Mouse (Mus musculus): ENCODE measurements around the gene Rimklb.
A peak's percentile ranks its signal among the peaks of the same experiment; 100 is the strongest.
"Not testable (repeated sequence)": the region's sequence is repeated elsewhere in the genome, so short reads cannot be mapped to it uniquely, and the experiment has no call there.

Rimklb gene

DNA sequence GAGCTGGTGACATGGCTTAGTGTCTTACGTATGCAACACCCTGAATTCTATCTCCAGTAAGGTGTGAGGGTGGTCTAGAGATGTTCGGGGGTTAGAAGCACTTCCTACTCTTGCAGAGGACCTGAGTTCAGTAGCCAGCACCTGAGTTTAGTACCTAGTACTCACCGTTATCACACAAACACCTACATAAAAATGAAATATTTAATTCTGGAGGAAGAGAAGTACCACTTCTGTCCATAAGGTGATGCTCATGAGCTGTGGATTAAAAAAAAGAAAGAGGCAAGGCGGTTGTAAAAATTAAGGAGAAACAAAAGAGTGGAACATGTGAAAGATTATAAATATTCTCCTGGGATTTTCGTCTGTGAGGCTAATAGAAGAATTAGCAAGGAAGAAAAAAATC lies 2.1 kb downstream of the Rimklb start:
- no peak for DNase-seq (ENCODE audit: low spot score)

DNA sequence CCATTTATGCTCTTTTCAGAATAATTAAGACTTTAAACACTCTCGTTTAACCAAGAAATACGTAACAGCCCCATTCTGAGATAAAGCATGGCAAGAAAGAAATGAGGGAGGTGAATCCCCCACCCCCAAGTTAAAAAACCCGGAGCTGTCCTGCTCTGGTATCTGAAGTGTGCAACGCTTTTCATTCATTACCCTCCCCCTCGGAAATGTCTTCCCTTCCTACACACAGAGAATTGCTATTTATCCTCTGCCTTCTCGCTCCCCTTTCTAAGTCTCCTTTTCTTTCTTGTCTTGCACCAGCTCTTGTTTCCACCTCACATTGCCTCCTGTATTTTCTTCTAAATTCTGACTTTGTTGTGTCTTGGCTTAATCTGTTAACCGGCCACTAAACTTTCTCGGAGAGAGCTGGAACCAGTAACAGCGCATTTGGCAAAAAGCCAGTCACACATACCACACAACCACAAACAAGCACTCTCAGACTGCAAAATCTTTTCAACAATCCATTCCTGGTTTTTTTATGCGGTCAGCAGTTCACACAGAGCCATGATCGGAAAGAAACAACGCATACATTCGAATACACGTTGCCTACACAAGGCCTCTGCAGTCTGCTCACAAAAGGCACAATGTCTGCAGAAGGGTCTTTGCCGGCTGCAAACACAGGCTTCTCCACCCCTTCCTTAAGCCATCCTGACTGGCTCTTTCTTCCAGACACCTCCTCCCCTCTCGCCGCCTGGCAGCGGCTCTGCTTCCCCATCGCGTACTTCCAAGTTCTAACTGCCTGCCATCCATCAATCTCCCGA lies 3.3 kb downstream of the Rimklb start:
- peak; percentile 41 for DNase-seq (ENCODE audit: low spot score)

DNA sequence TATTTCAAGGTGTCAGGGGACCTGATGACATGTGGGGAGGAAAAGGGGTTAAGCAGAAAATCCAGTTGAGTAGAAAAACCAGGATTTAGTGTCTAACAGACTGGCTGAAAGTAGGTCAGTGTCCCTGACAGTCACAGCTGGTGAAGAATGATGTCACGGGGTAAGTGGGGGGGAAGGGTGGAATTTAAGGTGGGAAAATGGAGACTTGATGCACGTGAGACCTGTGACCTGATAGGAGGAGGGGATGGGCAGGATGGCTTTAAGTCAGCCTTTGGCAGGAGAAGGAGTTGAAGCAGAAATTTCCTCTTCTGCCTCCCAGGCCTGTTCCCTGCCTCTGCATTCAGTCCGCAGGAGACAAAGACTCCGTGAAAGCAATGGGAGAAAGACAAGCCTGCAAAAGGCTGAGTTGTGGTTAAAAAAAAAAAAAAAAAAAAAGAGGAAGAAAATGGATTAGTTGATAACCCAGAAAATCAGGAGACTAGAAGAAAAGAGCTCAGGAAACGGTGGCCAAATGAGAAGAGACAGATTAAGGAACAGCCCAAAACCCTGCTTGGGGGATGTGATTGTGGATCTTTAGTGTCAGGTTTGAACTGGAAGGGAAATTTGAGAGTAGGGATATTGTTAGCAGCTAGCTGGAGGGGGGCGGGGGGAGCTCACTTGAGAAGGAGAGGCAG lies 4.6 kb downstream of the Rimklb start:
- no peak for DNase-seq (ENCODE audit: low spot score)

DNA sequence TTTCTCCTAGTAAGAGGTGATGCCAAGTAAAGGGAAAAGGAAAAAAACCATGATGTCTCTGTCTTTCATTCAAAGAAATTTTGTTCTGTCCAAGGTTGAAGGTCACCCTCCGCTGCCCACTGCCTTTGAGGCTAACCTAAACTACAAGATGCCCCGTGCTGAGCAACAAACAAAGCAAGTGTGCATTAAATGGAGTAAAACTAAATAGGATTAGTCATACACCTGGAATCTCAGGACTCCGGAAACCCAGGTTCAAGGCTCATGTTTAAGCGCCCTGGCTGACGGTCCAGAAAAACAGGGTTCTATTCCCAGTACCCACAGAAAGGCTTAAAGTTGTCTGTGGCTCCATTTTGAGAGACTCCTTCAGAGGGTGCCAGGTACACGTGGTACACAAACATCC lies 6.1 kb downstream of the Rimklb start:
- no peak for DNase-seq (ENCODE audit: low spot score)

DNA sequence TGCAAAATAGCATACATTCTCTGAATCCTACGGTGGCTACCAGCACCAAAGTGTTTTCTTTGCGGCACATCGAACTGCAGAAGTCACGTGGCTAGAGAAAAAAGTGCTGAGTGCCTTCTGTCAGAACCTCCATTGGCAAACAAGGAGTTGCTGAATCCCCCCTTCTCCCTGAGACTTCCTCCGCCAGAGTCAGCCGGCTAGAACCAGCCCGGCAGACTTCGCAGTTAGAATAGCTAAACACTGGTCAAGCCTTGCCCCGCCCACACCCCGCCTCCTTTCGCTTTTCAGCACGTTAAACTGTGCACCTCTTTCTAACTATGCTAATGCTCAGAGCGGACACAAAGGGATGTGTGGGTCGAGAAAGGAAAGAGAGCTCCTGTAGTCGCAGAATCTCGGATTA lies 7.0 kb downstream of the Rimklb start:
- peak; percentile 84 for DNase-seq (ENCODE audit: low spot score)

DNA sequence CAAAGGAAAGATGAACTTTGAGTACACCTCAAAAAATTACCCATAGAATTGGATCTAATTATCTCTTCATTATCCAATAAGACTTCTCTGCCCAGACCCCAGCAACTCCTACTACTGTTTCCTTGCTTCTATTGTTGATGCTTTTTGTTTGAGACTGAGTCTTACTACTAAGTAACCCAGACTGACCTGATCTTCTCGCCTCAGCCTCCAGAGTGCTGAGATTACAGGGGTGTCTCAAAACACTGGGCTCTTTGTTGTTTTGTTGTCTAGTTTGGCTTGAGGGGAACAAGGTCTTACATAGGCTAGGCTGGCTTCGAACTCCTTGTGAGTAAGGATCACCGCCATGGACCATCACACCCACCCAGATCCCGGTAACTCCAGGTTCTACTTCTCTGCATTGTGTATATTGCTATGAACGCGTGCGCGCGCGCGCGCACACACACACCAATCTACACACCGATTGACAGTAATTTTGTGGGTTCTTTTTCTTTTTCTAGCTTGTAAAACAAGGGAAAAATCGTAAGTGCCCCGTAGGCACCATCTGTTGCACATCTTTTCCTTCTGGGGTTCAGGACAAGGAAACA lies 7.5 kb downstream of the Rimklb start:
- DNase-seq (ENCODE audit: low spot score), result no peak

DNA sequence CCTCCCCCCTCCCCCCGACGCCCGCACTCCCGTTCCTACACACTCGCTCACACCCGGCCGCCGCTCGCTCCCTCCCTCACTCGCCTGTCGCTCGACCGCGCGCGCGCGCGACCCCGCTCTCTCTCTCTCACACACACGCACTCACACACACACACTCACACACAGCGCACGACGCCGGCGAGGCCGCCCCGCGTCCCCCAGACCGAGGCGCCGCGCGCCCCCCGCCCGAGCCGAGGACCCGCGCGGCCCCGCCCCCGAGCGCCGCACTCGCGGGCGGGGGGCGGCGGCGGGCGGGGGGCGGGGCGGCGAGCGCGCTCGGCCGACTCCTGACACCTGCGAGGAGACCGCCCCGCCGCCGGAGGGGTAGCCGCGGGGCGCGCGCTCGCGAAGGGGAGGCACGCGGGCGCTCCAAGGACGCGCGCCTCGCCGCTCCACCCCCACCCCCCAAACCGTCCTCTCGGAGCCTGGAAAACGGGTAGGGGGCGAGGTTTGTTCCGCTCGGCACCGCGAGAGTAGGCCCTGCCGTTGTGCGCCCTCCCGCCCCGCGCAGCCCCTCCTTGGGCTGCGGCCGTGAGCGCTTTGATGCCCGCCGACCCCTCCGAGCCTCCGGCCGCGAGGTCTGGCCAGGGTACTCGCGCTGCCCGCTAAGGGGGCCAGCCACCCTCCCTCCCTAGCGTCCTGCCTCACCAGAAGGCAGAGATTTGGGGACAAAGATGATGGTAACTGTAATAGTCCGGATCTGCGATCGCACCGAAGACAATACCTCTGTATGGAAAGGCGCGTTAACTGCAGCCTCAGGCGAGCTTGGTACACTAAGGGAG lies 12.1 kb downstream of the Rimklb start:
- no peak for DNase-seq (ENCODE audit: low spot score)

DNA sequence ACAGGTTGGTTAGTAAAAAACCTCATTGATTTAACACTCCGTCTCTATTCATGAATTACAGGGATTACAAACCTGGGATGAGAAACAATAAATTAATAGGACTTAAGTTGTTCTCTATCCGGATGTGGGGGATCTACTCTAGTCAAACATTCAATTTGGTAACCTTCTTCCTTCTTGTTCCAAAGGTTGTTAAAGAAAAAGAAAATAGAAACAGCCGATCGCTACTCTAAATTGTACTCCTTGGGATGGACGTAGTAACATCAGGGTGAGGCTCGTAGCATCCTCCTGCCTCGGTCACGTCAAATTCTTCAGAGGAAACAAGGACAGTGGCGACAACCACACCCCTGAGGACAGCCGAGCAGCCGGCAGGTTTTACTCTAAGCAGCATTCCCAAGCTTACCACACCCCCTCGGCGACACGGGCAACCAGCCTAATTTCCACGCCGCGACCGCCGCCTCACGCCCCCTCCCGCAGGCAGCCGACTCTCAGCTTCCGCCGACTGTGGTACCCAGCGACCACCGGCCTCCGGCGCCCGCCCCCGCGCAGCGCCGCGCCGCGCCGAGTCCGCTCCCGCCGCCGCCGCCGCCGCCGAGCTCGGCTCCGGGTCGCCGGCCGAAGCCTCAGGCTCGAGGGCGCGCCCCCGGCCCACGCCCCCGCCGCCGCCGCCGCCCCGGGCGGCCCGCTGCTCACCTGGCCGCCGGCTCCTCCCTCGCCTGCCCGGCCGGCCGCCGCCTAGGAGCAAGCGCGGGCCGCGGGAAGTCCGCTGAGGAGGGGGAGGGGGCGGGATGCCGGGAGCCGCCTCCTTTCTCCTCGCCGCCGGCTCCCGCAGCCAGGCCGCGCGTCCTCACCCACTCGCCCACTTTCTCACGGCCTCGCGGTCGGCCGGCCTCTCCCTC lies 12.9 kb downstream of the Rimklb start:
- no peak for DNase-seq (ENCODE audit: low spot score)

DNA sequence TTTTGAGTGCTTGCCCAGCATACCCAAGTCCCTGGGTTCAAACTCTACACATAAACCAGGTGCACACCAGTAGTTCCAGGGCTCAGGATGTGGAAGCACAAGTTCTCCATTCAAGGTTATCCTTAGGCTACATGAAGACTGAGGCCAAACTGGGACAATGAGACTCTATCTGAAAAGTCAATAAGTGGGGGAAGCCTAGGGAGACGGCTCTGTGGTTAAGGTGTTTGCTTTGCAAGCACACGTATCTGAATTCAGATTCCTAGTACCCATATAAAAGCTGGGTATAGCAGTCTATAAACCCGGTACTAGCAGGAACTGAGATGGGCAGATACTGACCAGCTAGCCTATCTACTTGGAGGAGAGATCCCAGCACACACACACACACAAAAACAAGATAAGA lies 20.5 kb downstream of the Rimklb start:
- DNase-seq (ENCODE audit: low spot score), result no peak

DNA sequence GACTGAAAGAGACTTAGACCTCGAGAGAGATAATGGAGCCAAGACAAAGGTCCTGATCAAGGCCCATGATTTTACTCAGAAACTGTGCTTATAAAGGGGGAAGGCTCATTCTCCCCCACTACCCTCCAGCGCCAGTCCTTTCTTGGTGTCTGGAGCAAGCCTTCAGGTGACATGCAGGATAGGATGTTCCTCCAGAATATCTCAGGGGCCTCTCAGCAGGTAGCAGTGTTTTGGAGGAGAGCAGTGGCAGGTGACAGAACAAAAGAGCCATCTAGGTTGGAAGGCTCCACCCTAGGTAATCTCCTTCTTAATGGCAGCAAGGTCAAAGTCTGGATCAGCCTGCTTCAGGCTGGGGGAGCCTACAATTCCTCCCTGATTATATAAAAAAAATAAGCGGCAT lies 27.1 kb downstream of the Rimklb start:
- DNase-seq (ENCODE audit: low spot score), result not testable (repeated sequence)

DNA sequence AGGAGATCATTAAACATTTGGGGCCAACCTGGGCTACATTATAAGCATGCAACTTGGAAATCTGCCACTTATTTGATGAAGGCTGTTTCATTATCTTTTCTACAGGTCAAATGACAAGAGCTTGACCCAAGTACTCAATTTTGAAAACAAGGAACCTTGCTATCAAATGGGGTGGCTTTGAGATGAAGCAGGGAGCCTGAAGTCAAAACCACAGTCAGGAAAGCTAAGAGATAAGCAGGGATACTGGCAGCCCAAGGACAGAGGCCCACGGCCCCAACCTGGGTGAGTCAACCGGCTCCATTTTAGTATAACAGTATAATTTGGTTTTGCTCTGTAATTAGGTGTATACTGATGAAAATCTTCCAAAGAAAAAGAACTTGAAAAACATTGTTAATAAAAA lies 28.3 kb downstream of the Rimklb start:
- DNase-seq (ENCODE audit: low spot score), result no peak

DNA sequence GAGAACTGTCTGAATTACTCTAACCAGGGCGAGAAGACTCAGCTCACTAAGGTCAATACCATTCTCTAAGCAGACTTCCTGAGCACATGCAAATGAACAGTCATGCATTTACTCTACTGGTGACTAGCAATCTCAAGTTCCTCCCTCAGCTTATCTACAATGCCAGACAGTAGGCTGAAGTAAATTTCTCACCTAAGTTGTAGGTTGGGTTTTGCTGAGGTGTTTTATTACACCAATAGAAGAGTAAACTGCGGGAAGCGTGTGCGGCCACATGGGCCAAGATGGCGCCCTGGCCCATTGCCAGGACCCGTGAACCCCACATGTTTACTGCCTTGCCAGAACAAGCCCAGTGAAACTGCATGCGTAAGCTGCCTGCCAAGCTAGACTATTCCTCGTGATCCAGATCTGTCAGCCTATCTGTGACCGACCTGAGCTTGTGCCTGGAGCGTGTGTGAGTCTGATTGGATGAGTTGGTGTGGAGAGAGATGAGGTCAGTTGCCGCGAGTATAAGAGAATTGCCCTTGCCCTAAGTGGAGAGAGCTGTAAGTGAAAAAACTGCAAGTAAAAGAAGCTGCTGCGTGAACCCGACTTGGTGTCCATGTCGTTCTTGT lies 29.4 kb downstream of the Rimklb start:
- DNase-seq (ENCODE audit: low spot score), result no peak

DNA sequence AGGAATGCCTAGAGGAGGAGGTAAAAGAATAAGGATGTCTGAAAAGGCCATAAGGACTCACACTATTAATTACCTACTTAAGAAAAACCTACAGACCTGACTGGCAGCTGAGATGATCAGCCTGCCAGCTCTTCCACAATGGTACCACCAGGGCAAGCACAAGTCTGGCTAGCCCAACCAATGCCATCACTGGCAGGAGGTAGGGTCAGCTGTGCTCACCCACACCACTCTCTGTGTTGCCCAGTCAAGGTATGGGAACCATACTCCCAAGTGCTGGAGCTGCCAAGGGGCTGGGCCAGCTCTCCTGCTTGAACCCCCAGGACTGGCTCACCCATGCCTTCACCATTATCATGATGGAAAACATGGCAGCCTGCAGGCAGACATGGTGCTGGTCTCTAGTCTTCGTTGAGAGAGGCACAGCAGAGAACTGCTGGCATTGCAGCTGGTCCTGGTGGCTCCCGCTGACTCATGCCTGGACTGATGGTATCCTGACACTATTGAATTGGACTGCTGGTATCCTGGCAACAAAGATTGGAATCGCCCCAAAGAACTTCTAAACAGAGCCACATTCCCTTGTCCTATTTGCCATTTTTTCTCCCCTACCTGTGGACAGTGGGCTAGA lies 32.4 kb downstream of the Rimklb start:
- DNase-seq (ENCODE audit: low spot score), result no peak

DNA sequence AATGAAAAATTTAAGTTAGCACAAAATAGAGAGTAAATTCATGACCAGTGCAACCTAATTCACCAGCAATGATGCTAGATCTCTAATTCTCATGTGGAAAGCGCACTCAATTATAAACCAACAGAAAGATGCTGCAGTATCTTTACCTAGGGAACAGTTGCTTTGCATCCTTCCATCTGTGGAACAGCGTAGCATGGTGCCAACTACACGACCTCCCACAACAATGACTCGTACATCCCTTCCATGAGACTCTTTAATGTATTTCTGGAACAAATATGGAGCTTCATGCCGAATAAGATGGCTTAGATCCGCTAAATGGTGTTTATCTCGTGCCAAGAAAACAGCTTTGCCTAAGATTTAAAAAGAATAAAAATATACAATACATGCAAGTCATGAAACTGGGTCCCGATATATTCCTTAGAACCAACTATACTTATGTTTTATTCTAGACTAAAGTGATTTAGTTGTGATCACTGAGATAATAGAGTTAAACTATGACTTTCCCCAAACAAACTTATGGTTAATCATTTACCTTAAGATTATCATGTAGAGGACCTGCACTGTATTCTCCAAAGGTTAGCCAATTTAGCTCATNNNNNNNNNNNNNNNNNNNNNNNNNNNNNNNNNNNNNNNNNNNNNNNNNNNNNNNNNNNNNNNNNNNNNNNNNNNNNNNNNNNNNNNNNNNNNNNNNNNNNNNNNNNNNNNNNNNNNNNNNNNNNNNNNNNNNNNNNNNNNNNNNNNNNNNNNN lies 39.4 kb downstream of the Rimklb start:
- no peak for DNase-seq (ENCODE audit: low spot score)

DNA sequence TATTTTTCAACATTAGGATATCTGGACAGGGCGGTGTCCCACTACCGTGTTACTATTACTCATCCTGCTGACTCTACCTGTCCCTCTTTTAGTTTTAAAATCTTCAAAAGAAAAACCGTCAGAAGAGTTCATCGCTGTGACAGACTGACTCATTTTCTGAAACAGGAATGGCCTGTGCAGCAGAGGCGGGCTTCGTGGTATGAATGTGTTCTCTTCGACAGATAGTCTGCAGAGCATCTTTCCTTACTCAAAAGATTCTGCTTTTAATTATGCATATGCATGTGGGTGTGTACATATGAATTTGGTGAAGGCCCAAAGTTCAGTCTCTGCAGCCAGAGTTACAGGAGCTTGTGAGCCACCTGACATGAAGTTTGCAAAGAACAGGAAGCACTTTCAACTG lies 50.7 kb downstream of the Rimklb start:
- DNase-seq (ENCODE audit: low spot score), result no peak

DNA sequence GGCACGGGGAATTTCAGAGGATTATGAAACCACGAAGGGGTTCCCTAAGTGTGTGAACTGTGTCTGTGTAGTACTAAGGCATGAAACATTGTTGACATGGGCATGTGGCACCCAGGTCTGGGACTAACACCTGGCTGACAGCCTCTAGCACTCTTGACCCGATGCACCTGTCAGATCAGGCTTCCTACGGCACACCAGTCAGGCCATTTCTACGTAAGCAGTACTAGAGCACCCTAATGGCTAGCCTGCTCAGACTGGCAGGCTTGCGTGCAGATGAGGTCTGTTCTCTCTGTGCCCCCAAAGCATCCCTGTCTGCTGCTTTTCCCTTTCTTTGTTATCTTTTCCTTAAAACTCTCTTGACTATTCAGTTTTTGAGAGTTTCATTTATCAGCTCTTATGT lies 53.3 kb downstream of the Rimklb start:
- DNase-seq (ENCODE audit: low spot score), result no peak

DNA sequence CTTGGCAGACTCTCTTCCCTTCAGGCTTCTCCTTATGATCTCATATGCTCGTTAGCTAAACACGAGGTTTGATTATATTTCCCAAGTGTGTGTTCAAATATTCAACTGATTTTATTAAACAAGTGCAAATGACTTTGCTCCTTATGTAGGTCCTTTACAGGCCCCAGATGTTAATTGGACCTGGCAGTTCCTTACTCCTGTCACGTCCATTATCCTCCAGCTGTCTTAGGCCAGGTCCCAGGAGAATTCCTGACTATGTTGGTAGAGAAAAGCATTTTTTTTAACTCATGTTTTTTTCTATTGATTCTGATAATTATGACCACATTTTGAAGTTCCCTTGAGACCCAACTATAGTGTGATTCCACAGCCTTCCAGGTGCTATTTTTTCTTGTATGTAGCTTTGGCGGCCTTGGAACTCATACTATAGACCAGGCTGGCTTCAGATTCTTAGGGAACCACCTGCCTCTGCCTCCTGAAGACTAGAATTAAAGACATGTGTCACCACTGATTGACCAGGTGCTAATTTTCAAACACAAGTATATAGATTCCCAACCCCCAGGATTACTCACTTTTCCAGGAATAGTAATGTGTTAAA lies 57.8 kb downstream of the Rimklb start:
- DNase-seq (ENCODE audit: low spot score), result no peak

DNA sequence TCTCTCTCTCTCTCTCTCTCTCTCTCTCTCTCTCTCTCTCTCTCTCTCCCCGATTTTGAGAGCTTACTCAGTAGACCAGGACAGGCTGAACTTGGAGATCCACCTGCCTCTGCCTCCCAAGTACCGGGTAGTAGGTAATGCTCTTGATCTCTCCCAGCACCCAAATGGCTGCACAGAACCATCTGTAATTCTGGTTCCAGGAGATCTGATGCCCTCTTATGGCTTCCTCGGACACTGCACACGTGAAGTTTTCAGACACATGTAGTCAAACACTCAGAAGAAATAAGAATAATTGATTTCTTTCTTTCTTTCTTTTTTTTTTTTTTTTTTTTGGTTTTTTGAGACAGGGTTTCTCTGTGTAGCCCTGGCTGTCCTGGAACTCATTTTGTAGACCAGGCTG lies 59.3 kb downstream of the Rimklb start:
- DNase-seq (ENCODE audit: low spot score), result no peak

DNA sequence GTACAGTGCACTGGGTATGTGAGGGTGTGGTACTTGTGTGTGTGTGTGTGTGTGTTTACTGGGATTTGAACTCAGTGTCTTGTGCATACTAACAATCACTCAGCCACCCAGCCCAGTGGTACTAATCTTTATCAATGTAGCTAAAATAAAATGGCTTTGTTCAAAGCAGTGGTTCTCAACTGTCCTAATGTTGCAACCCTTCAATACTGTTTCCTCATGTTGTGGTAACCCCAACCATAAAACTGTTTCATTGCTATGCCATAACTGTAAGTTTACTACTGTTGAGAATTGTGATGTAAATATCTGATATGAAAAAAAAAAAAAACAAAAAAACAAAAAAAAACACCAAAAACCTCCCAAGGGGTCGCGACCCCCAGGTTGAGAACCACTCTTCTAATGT lies 63.3 kb downstream of the Rimklb start:
- no peak for DNase-seq (ENCODE audit: low spot score)

DNA sequence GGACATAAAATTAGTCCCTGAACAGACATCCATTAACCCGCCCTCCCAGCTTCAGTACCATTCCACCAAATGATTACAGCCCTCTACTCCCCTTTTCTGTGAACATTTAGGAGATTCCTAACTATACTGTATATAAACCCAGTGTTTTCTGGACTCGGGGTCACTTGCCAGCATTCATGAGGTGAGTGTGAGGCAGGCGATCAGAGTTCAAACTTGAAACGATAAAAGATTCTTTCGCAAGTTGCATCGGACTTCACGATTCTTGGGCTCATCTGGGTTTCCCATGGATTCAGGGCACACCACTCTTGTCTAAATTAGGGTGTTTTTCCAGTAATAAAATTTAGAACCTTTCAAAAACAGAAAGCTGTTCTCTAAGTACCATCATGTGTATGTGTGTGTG lies 71.1 kb downstream of the Rimklb start:
- DNase-seq (ENCODE audit: low spot score), result no peak

Data from urinary bladder, postnatal 14 days (tissue).